Mouse (Mus musculus): ENCODE measurements around the gene Angptl4. TPM values are rescaled to one million over a fixed set of nuclear protein-coding genes. Genes with fewer than 3 reads are reported as not detected.

Angptl4 gene
- polyA plus RNA-seq, 1 experiment: 2.9 TPM

- Histone ChIP-seq H3K4me1 (ENCODE audit: control insufficient read depth, insufficient read depth, low read length) (peaks cover 2% of the 10 kb centered on the region), H3K27ac (ENCODE audit: insufficient read depth, low read length) (0 out of 2 replicates have a peak overlapping the region, but pooled peaks have one; percentile 50), H3K4me3 (ENCODE audit: insufficient read depth, low read length) (peak overlapping the region; percentile 59)
- TF ChIP-seq CTCF (IDR thresholded peaks at IDR 0.05; ENCODE audit: extremely low read depth, insufficient read depth, low read length) (no peak), POLR2A (IDR thresholded peaks at IDR 0.05; ENCODE audit: extremely low read depth, insufficient read depth, low read length) (no peak)
Observed at GRCm38 (mm10) chr17:33817969-33818643, 36.5 kb upstream of the Angptl4 start.

- peak; percentile 64; the same call in 1 of the 2 replicates for TF ChIP-seq POLR2A (IDR thresholded peaks at IDR 0.05; ENCODE audit: extremely low read depth, insufficient read depth, low read length)
- no peak for TF ChIP-seq CTCF (IDR thresholded peaks at IDR 0.05; ENCODE audit: extremely low read depth, insufficient read depth, low read length)
- Histone ChIP-seq H3K4me1 (ENCODE audit: control insufficient read depth, insufficient read depth, low read length) (peaks cover 2% of the 10 kb centered on the region), H3K4me3 (ENCODE audit: insufficient read depth, low read length) (peak overlapping the region; percentile 59), H3K27ac (ENCODE audit: insufficient read depth, low read length) (peak overlapping the region; percentile 95)
Observed at GRCm38 (mm10) chr17:33817184-33817968, 35.7 kb upstream of the Angptl4 start.

- no peak for TF ChIP-seq POLR2A (IDR thresholded peaks at IDR 0.05; ENCODE audit: extremely low read depth, insufficient read depth, low read length)
- no peak for TF ChIP-seq CTCF (IDR thresholded peaks at IDR 0.05; ENCODE audit: extremely low read depth, insufficient read depth, low read length)
- peaks cover 2% of the 10 kb centered on the region for H3K4me1 ChIP-seq (ENCODE audit: control insufficient read depth, insufficient read depth, low read length)
- H3K4me3 ChIP-seq (ENCODE audit: insufficient read depth, low read length): peak overlapping the region; percentile 59; the same call in 1 of the 2 replicates
- H3K27ac ChIP-seq (ENCODE audit: insufficient read depth, low read length): peak overlapping the region; percentile 95; the same call in 1 of the 2 replicates
Observed at GRCm38 (mm10) chr17:33816612-33817011, 35.0 kb upstream of the Angptl4 start.

- Histone ChIP-seq H3K4me1 (ENCODE audit: control insufficient read depth, insufficient read depth, low read length) (peaks cover 2% of the 10 kb centered on the region), H3K4me3 (ENCODE audit: insufficient read depth, low read length) (no peak overlapping the region), H3K27ac (ENCODE audit: insufficient read depth, low read length) (no peak overlapping the region)
- TF ChIP-seq POLR2A (IDR thresholded peaks at IDR 0.05; ENCODE audit: extremely low read depth, insufficient read depth, low read length) (no peak), CTCF (IDR thresholded peaks at IDR 0.05; ENCODE audit: extremely low read depth, insufficient read depth, low read length) (no peak)
Observed at GRCm38 (mm10) chr17:33815399-33815798, 33.8 kb upstream of the Angptl4 start.

- Histone ChIP-seq H3K4me3 (ENCODE audit: insufficient read depth, low read length) (no peak overlapping the region), H3K4me1 (ENCODE audit: control insufficient read depth, insufficient read depth, low read length) (peaks cover 2% of the 10 kb centered on the region), H3K27ac (ENCODE audit: insufficient read depth, low read length) (peak overlapping the region; percentile 80; the same call in 1 of the 2 replicates)
- TF ChIP-seq CTCF (IDR thresholded peaks at IDR 0.05; ENCODE audit: extremely low read depth, insufficient read depth, low read length) (no peak), POLR2A (IDR thresholded peaks at IDR 0.05; ENCODE audit: extremely low read depth, insufficient read depth, low read length) (no peak)
Observed at GRCm38 (mm10) chr17:33812990-33813389, 31.4 kb upstream of the Angptl4 start.

GRCm38 (mm10) chr17:33812475-33812874, 30.8 kb upstream of the Angptl4 start:
- no peak overlapping the region for H3K4me3 ChIP-seq (ENCODE audit: insufficient read depth, low read length)

GRCm38 (mm10) chr17:33811142-33811516, 29.5 kb upstream of the Angptl4 start:
- TF ChIP-seq CTCF (IDR thresholded peaks at IDR 0.05; ENCODE audit: extremely low read depth, insufficient read depth, low read length) (no peak), POLR2A (IDR thresholded peaks at IDR 0.05; ENCODE audit: extremely low read depth, insufficient read depth, low read length) (no peak)
- peak overlapping the region; percentile 60 for H3K27ac ChIP-seq (ENCODE audit: insufficient read depth, low read length)
- H3K4me3 ChIP-seq (ENCODE audit: insufficient read depth, low read length): peak overlapping the region; percentile 61
- H3K4me1 ChIP-seq (ENCODE audit: control insufficient read depth, insufficient read depth, low read length): no peaks in the 10 kb centered on the region

More at GRCm38 (mm10) chr17:33812475-33812874, 30.8 kb upstream of the Angptl4 start:
- H3K27ac ChIP-seq (ENCODE audit: insufficient read depth, low read length): peak overlapping the region; percentile 80; the same call in 1 of the 2 replicates
- H3K4me1 ChIP-seq (ENCODE audit: control insufficient read depth, insufficient read depth, low read length): peaks cover 2% of the 10 kb centered on the region
- TF ChIP-seq CTCF (IDR thresholded peaks at IDR 0.05; ENCODE audit: extremely low read depth, insufficient read depth, low read length): no peak
- no peak for TF ChIP-seq POLR2A (IDR thresholded peaks at IDR 0.05; ENCODE audit: extremely low read depth, insufficient read depth, low read length)

- TF ChIP-seq CTCF (IDR thresholded peaks at IDR 0.05; ENCODE audit: extremely low read depth, insufficient read depth, low read length): no peak
- TF ChIP-seq POLR2A (IDR thresholded peaks at IDR 0.05; ENCODE audit: extremely low read depth, insufficient read depth, low read length): peak; percentile 50; the same call in 1 of the 2 replicates
- Histone ChIP-seq H3K4me1 (ENCODE audit: control insufficient read depth, insufficient read depth, low read length) (no peaks in the 10 kb centered on the region), H3K27ac (ENCODE audit: insufficient read depth, low read length) (peak within 1 kb of the TSS; percentile 60), H3K4me3 (ENCODE audit: insufficient read depth, low read length) (peak within 1 kb of the TSS; percentile 61)
Observed at GRCm38 (mm10) chr17:33810334-33811141, 28.9 kb upstream of the Angptl4 start, which contains the start of gene Kank3. Gene Kank3, plus strand, starts transcription at chr17:33810519.

GRCm38 (mm10) chr17:33808192-33808591, 26.6 kb upstream of the Angptl4 start:
- no peak overlapping the region for H3K27ac ChIP-seq (ENCODE audit: insufficient read depth, low read length)
- H3K4me1 ChIP-seq (ENCODE audit: control insufficient read depth, insufficient read depth, low read length): no peaks in the 10 kb centered on the region
- H3K4me3 ChIP-seq (ENCODE audit: insufficient read depth, low read length): no peak overlapping the region
- TF ChIP-seq CTCF (IDR thresholded peaks at IDR 0.05; ENCODE audit: extremely low read depth, insufficient read depth, low read length) (no peak), POLR2A (IDR thresholded peaks at IDR 0.05; ENCODE audit: extremely low read depth, insufficient read depth, low read length) (no peak)
